9 mouse cellular contexts compared by ENCODE assay signal in the genomic region with DNA sequence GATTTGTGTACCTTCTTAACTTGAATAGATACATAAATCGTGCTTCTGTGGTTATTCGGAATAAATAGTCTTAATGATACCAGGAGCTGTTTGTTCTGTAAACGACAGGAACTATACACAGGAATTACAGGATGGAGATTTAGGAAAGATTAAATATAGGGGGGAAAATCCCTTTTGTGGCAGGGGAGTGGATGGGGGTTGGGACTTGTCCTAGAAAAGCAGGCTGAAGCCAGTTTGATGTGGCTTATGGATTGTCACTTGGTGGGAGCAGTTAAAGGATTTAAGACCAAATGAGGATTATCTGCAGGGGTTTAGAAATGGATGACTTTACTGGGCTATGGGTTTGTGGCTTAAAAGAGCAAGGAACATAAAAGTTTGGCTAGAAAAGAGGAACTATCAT. TPM values are rescaled to one million over a fixed set of nuclear protein-coding genes. Genes with fewer than 3 reads are reported as not detected.
A peak's percentile ranks its signal among the peaks of the same experiment; 100 is the strongest.
DNase-seq lines count a peak whose midpoint lies in the region; ATAC-seq and TF ChIP-seq lines count a peak whose summit lies in the region.
"Had no signal": no experiment of that assay in that cellular context is flagged by ENCODE, and none has a peak within 500 bp of the region (broad histone marks: within the 10 kb centered on the region; RNA-seq: fewer than 3 reads in every experiment).

No protein-coding gene starts in this region.

- peaks cover 5% of the 10 kb centered on the region for H3K27me3 ChIP-seq in kidney, embryonic 14.5 days (ENCODE audit: control insufficient read depth, insufficient read depth, low read length)
- H3K27me3 ChIP-seq in hindbrain, embryonic 16.5 days (replicated peaks; ENCODE audit: control insufficient read depth, insufficient read depth, low read length): no peaks in the 10 kb centered on the region
- H3K27me3 ChIP-seq in neural tube, embryonic 15.5 days (replicated peaks): no peaks in the 10 kb centered on the region

- no peaks in the 10 kb centered on the region for H3K9me3 ChIP-seq in kidney, embryonic 14.5 days (ENCODE audit: control insufficient read depth, low read length)
- H3K9me3 ChIP-seq in hindbrain, embryonic 16.5 days (ENCODE audit: control insufficient read depth, low read length): no peaks in the 10 kb centered on the region
- no peaks in the 10 kb centered on the region for H3K9me3 ChIP-seq in neural tube, embryonic 15.5 days (replicated peaks)

- ATAC-seq in kidney, embryonic 14.5 days (ENCODE audit: low FRiP score, low TSS enrichment): no peak
- peak; percentile 13; the same call in 1 of the 2 replicates for ATAC-seq in hindbrain, embryonic 16.5 days
- peak; percentile 36; the same call in 1 of the 2 replicates for ATAC-seq in neural tube, embryonic 15.5 days (ENCODE audit: low FRiP score)

- H3K27ac ChIP-seq in kidney, embryonic 14.5 days (ENCODE audit: low read depth, low read length): no peak overlapping the region
- no peak overlapping the region for H3K27ac ChIP-seq in cortical plate, adult 2 months (ENCODE audit: insufficient read depth, low read length)
- H3K27ac ChIP-seq in hindbrain, embryonic 16.5 days (ENCODE audit: low read depth, low read length): peak overlapping the region; percentile 95
- peak overlapping the region; percentile 94 for H3K27ac ChIP-seq in neural tube, embryonic 15.5 days (replicated peaks)

- no peak for DNase-seq in kidney, adult 9 months
- no peak for DNase-seq in adrenal gland, postnatal 10 days
- DNase-seq in left cerebral cortex, postnatal 36 days (ENCODE audit: low spot score in 2 of 2): no peak
- DNase-seq in layer of hippocampus, adult 11-12 months (ENCODE audit: low spot score): no peak
- DNase-seq: kidney, adult 18-20 months had no signal

- H3K4me2 ChIP-seq in kidney, embryonic 14.5 days (replicated peaks; ENCODE audit: low read depth, low read length): peak overlapping the region; percentile 51; the same call in 1 of the 2 replicates
- H3K4me2 ChIP-seq in hindbrain, embryonic 16.5 days (ENCODE audit: low read length): peak overlapping the region; percentile 50
- H3K4me2 ChIP-seq in neural tube, embryonic 15.5 days: peak overlapping the region; percentile 61

- no peak overlapping the region for H3K9ac ChIP-seq in kidney, embryonic 14.5 days (ENCODE audit: low read depth, low read length)
- peak overlapping the region; percentile 77 for H3K9ac ChIP-seq in hindbrain, embryonic 16.5 days (ENCODE audit: low read depth, low read length)
- H3K9ac ChIP-seq in neural tube, embryonic 15.5 days (replicated peaks): peak overlapping the region; percentile 64

- no peaks in the 10 kb centered on the region for H3K4me1 ChIP-seq in kidney, embryonic 14.5 days (ENCODE audit: control insufficient read depth, insufficient read depth, low read length)
- H3K4me1 ChIP-seq in cortical plate, adult 2 months (ENCODE audit: control insufficient read depth, insufficient read depth, low read length): no peaks in the 10 kb centered on the region
- no peaks in the 10 kb centered on the region for H3K4me1 ChIP-seq in hindbrain, embryonic 16.5 days (ENCODE audit: control insufficient read depth, insufficient read depth, low read depth, low read length)
- 0 out of 2 replicates have a peak, but pooled peaks cover 6% of the 10 kb centered on the region for H3K4me1 ChIP-seq in neural tube, embryonic 15.5 days

- H3K4me3 ChIP-seq in kidney, embryonic 14.5 days (ENCODE audit: low read length): peak overlapping the region; percentile 41; the same call in 1 of the 2 replicates
- H3K4me3 ChIP-seq in cortical plate, adult 2 months (ENCODE audit: insufficient read depth, low read length): peak overlapping the region; percentile 83
- peak overlapping the region; percentile 59 for H3K4me3 ChIP-seq in hindbrain, embryonic 16.5 days (ENCODE audit: low read length)
- peak overlapping the region; percentile 59 for H3K4me3 ChIP-seq in neural tube, embryonic 15.5 days (replicated peaks)

- 13% methylated on average over 3 of the region's 3 CpGs for WGBS in kidney, embryonic 14.5 days
- WGBS in hindbrain, embryonic 16.5 days: 10% methylated on average over 3 of the region's 3 CpGs
- WGBS in neural tube, embryonic 15.5 days: 5% methylated on average over 3 of the region's 3 CpGs

- H3K36me3 ChIP-seq in kidney, embryonic 14.5 days (ENCODE audit: control insufficient read depth, insufficient read depth, low read length): no peaks in the 10 kb centered on the region
- no peaks in the 10 kb centered on the region for H3K36me3 ChIP-seq in hindbrain, embryonic 16.5 days (ENCODE audit: control insufficient read depth, insufficient read depth, low read length)
- H3K36me3 ChIP-seq in neural tube, embryonic 15.5 days: no peaks in the 10 kb centered on the region

- TF ChIP-seq POLR2A in cortical plate, adult 2 months (IDR thresholded peaks at IDR 0.05; ENCODE audit: extremely low read depth, insufficient read depth, low read length): no peak

- no peak for TF ChIP-seq CTCF in cortical plate, adult 2 months (IDR thresholded peaks at IDR 0.05; ENCODE audit: extremely low read depth, insufficient read depth, low read length)

- intact Hi-C loops in left cerebral cortex, postnatal 36 days (cut with DNase I): loop anchor here (5.0 kb wide), 1 partner anchor 239 kb away; no protein-coding TSS in a partner anchor

RNA-seq across cellular contexts. Expression of a gene that starts 1.9 kb away (rescaled TPM):
- polyA plus RNA-seq in kidney, embryonic 14.5 days (2014; fragmentation: Nextera tagmentation; extraction: Ambion mirVana): 0.11 and 0.23 TPM in 2 replicates
- polyA plus RNA-seq in cortical plate, adult 2 months (2012; rRNA removed): 112 and 122 TPM in 2 replicates
- polyA plus RNA-seq in hindbrain, embryonic 16.5 days (2015; fragmentation: Nextera tagmentation; extraction: Ambion mirVana): 29.2 and 29.5 TPM in 2 replicates
- polyA plus RNA-seq in neural tube, embryonic 15.5 days (2015; fragmentation: Nextera tagmentation; extraction: Ambion mirVana): 18.6 and 20.8 TPM in 2 replicates
- 1 to 10 TPM; 1.1 to 1.7 TPM for total RNA-seq in adrenal gland, postnatal 10 days (2021)
- total RNA-seq in left cerebral cortex, postnatal 36 days (2021): 100 to 1,000 TPM; 200 to 220 TPM

Comparison
In these comparisons a context has a peak if more than half of its experiments do, and no peak if none do; other contexts are left out.
1. H3K27ac ChIP-seq: peak in hindbrain, embryonic 16.5 days (single experiment) and neural tube, embryonic 15.5 days (single experiment); none in kidney, embryonic 14.5 days (single experiment) and cortical plate, adult 2 months (single experiment).
2. RNA of a gene that starts 1.9 kb away (polyA plus RNA-seq): 112 to 122 TPM in cortical plate, adult 2 months, 29.2 to 29.5 TPM in hindbrain, embryonic 16.5 days and 18.6 to 20.8 TPM in neural tube, embryonic 15.5 days; 0.11 to 0.23 TPM in kidney, embryonic 14.5 days; every median in the first group is over 10 times any median in the second.
3. Peak in every context shown above with its lines, with median percentiles within 50 percentile points of each other: H3K4me2 ChIP-seq and H3K4me3 ChIP-seq.